Mouse (Mus musculus): ENCODE data around the gene Dlx2.

Gene Dlx2

GRCm38 (mm10) chr2:71512326-71512725 lies 34.2 kb downstream of the Dlx2 start:
- DNase-seq (ENCODE audit: low read depth, low spot score), result no peak

GRCm38 (mm10) chr2:71511209-71511608 lies 35.3 kb downstream of the Dlx2 start:
- no peak for DNase-seq (ENCODE audit: low read depth, low spot score)

GRCm38 (mm10) chr2:71504852-71505251 lies 41.7 kb downstream of the Dlx2 start:
- DNase-seq (ENCODE audit: low read depth, low spot score), result no peak

- DNase-seq (ENCODE audit: low read depth, low spot score), result no peak
These were observed 47.0 kb downstream of the Dlx2 start for GRCm38 (mm10) chr2:71499276-71500230.

- no peak for DNase-seq (ENCODE audit: low read depth, low spot score)
These were observed 49.4 kb downstream of the Dlx2 start for GRCm38 (mm10) chr2:71497175-71497574.

- no peak for DNase-seq (ENCODE audit: low read depth, low spot score)
These were observed 51.6 kb downstream of the Dlx2 start for GRCm38 (mm10) chr2:71494971-71495370.

- no peak for DNase-seq (ENCODE audit: low read depth, low spot score)
These were observed 52.1 kb downstream of the Dlx2 start for GRCm38 (mm10) chr2:71494503-71494902.

All from CD4-positive, CD25-positive, alpha-beta regulatory T cell, adult 2 months (primary cell).